Mouse (Mus musculus) adrenal gland, postnatal 4 days (tissue): ENCODE results near the gene Ptgdr. TPM values are rescaled to one million over a fixed set of nuclear protein-coding genes. Genes with fewer than 3 reads are reported as not detected.
"Not testable (repeated sequence)": the region's sequence is repeated elsewhere in the genome, so short reads cannot be mapped to it uniquely, and the experiment has no call there.

ENCODE experiments used
- DNase-seq, 2 experiments: peaks; one replicate each; pipeline ENCODE4 v3.0.0; 2021 to 2022; ENCODE audit warnings: low spot score in 2 of 2, mixed read lengths in 2 of 2
- long read RNA-seq, 2 experiments: library from polyadenylated mRNA; stranded (forward); transcript quantifications; one replicate each; pipeline ENCODE4 v2.0.0; 2021
- total RNA-seq, 2 experiments: library from RNA; stranded (reverse); gene quantifications; 2 replicates each; pipeline ENCODE4 v1.2.3; 2021

Gene Ptgdr
- under 1 TPM in 1 of 2 experiments, not detected in 1; 0.08 TPM for total RNA-seq
- long read RNA-seq, experiment 1: 0 reads
- long read RNA-seq, experiment 2: 0 reads

DNA sequence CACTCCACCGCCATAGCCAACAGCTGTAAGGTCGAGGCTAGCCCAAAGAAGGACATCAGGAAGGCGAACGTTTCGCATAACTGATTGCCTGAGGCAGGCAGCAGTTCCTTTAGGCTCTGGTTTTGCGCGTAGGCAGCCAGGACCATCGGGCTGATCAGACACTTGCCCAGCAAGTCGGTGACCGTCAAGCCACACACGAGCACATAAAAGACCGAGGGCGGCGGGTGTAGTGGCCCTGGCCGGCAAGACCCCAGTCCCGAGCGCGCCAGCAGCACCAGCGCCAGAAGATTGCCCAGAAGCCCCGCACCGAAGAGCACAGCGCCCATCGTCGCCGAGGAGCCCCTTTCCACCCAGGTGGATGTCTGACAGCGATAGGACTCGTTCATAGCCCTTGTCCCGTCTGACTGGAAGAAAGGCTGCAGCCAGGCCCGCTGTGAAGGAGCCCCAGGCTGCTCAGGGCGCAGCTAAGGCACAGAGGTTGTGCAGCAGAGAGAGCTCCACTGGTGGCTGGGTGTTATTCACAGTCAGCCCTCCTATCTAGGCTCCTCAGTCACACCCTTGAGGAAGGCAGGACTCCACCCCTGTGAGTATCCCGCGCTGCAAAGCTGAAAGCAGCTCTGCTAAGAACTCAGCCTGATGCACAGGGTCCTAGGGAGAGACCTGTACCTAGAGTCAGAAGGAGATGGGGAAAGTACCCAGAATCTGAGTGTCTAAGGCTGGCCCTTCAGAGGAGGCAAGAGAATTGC lies at the start of gene Ptgdr:
Gene Ptgdr (minus strand): TSS at position 508 of the 746 bp plus-strand sequence.
- DNase-seq: no peak

DNA sequence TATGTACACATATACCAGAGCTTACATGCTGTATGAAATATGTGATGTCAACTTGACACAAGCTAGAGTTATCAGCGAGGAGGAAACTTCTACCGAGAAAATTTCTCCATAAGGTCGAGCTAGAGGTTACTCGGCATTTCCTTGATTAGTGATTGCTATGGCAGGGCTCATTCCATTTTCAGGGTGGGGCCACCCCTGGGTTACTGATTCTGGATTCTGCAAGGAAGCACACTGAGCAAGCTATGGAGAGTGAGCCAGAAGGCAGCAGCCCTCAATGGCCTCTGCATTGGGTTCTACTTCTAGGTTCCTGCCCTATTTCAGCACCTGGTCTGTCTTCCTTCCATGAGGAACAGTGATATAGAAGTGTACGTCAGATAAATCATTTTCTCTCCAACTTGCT lies 48.6 kb upstream of the Ptgdr start:
- DNase-seq: no peak

DNA sequence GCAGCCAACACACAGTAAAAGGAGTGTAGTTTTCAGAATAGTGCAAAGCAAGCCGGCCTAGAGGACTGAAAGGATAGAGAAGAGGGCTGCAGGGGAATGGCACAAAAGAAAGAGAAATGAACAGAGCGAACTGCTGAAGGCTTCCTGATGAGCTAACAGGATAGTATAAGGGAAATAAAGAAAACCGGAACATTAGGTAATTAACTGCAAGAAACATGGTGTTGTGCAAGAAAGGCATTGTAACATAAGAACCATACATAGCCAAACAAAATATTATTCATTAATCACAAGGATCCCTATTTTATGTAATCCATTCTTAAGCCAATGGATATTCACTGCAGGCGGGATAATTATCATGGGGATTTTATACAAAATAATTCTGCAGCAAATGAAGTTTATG lies 45.0 kb upstream of the Ptgdr start:
- no peak for DNase-seq

DNA sequence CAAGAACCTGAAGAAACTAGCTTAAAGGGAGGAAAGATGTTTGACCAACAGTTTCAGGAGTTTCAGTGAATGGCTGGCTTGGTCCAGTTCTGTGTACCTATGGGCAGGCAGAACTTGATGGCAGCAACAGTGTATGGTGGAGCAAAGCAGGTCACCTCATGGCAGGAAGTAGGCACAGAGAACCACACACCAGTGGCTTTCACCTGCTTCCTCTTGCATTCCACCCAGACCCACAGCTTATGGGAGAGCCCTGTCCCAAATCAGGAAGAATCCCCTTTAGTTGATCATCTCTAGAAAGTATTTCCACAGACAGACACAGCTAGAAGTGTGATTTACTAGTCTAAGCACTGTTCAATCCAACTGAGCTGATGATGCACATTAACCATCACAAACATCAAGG lies 42.6 kb upstream of the Ptgdr start:
- DNase-seq: not testable (repeated sequence)

DNA sequence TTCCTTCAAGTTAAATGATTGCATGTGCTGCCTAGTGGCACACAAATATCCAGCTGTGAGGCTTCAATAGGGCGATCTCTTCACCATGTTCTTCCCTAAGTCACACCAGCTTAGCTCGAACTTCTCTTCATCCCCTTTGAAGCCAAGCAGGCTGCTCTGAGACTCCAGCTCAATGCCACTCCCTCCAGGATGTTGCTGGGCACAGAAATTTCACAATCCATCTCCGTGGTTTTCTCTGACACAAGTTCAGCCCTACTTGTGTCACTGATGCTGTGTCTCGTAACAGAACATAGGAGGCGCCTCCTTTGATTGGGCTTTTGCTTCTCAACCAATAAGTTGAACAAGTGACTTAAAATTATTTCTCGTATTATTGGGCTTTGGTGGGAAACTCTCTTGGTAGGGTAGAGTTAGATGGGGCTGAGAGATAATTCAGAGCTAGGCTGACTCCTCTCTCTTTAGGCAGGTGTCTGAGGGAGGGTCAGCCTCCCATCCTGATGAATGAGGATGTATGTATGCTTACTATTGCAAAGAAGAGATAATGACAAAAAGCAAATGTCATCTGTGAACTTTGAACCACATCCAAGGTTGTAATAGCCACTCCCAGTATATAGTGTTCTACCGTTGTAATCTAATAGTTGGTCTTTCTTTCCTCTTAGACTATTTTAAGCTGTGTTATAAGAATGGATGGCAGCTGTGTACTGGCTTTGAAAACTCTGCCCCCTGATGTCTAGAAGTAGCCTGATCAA lies 32.4 kb upstream of the Ptgdr start:
- no peak for DNase-seq

DNA sequence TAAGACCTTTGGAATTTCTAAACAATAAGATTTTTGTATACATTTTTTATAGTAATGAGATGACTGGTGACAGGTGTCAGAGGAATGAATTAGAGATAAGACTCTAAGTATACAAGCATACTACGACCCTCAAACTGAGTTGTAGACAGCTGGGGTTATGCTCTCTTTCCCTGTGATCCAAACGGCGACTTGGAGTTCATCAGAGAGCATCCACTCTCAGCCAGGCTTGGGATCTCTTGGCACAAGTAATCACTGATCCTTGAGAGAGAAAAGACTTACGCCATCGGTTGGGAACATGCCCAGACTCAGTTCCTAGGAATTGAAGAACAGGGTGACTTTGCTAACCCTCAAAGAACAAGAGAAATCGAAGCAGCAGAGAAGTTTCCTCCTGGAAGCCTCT lies 10.5 kb upstream of the Ptgdr start:
- DNase-seq: no peak

DNA sequence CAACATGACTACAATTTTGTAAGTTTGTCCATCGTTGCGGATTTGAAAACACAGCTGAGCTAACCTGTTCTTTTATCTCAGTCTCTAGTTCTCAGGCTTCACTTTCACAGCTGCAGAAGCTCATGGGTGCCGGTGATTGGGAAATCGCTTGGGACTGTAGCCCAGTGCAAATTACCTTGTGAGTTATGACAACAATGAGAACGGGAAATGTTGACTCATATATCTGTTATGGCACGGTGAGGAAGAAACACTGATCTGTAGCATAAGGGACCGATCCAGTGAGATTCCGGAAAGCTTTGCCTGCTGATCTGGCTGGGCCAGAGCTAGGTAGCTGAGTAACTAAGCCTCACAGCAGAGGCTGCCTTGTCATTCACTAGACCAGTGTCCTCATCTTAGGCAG lies 6.5 kb upstream of the Ptgdr start:
- no peak for DNase-seq

DNA sequence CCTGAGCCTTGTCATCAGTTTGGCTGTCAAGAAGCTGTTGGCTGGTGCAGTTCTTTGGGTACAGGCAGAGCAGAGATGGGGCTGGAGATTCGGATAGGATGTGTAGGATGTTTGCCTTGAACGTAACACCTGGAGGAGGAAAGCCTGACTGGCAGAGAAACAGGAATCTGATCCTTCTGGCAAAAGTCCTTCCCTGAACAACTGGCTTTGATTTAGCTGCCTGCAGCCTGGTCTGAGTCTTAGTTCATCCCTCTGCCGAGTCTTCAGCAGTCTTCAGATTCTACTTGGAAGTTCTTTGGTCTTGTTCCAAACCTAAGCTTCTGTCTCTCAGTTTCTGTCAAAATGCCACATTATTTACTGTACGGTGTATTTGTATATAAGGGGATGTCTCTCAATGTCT lies 3.9 kb upstream of the Ptgdr start:
- no peak for DNase-seq

DNA sequence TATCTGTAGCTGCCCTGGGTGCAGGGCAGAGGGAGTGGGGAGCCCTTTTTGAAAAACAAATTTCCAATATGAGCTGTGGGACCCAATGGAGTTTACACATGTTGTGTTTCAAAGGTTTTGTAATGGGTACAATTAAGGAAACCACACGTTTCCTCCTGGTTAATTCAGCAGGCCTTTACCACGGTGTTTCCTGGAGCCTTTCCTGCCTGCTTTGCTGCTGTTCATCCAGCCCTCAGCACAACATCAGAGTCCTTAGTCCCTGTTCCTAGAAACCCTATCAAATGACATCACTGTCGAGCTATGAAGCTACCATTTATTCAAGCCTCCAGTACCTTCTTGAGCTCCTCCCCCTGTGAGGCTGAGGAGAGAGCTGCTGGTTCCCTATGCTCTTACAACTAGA lies 2.0 kb upstream of the Ptgdr start:
- no peak for DNase-seq

DNA sequence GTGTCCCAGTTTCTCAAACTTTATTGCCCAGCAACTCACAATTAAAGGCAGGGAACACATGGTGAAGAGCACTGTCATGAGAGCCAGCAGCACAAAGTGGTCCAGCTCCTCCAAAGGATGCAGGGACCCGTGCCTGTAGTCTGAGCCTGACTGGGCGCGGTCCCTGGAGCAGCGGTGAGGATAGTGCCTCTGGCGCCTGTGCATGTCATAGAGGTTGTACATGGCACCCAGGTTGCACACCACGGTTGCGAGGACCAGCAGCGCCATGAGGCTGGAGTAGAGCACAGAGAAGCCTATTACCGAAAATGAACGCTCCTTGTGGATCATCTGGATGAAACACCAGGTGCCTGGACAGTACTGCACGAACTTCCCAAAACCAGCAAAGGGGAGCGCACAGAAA lies 803 bp downstream of the Ptgdr start:
- DNase-seq: no peak

DNA sequence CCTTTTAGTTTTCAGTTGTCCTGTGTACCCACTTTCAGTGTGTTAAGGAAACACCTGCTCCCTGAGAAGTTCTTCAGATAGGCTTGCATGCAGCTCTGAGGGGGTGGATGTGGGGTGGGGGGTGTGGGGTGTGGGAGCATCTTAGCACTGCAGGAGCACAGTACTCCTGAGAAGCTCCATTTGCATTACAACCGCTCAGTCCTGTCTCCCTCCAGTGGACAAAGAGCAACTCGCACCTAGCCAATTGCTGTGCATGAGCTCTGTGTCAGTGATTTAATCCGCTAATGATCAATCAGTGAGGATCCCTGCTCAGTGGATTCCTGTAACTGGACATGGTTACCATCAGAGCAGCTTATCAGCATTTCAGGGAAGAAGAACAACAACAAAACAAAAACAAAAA lies 8.5 kb downstream of the Ptgdr start:
- not testable (repeated sequence) for DNase-seq

DNA sequence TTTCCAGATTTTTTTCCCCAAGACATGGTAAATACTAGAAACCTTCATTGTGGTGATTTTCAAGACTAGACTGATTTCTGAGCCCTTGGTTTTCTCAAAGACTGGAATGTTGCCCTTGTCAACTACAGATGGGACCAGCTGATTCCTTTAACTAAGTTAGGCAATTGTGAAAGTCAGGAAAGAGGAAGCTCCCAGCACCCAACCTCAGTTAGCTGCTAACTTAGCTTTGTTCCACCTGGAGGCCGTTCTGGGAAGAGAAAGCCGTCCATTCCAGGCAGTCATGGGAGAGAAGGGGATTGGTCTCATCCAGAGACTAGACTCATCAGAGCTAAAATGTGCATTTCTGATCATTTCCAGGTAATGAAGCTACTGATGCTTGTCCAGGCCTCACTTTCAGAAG lies 11.4 kb downstream of the Ptgdr start:
- no peak for DNase-seq

DNA sequence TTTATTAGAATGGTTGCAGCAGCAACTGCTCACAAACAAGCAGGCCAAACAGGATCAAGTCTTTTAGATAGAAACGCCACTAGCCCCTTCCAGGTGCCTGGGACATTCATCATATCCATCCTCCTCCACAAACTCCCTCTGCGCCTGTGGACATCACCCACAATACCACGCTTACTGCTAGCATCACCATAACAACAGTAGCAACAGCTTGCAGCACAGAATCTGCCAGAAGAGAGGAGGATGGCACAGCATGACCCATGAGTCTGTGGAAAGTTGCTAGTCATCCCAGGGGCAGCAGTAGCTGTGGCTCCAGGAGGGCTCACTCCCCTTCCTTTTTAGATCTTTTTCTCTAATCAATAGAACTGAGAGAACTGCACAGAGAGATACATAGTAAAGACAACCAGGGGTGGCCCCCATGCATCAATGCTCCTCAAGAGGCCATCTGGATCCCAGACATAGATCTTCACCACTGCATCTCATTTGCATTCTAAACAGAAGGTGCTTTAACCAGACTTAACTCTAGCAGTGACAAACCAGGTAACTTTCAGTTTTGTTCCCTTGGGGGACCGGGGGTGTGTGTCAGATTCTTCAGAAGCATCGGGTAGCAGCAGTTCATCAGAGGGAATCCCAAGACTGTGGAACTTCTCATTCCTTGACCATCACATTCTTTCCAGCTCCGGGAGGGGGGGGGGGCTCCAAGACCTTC lies 12.5 kb downstream of the Ptgdr start:
- DNase-seq: no peak

DNA sequence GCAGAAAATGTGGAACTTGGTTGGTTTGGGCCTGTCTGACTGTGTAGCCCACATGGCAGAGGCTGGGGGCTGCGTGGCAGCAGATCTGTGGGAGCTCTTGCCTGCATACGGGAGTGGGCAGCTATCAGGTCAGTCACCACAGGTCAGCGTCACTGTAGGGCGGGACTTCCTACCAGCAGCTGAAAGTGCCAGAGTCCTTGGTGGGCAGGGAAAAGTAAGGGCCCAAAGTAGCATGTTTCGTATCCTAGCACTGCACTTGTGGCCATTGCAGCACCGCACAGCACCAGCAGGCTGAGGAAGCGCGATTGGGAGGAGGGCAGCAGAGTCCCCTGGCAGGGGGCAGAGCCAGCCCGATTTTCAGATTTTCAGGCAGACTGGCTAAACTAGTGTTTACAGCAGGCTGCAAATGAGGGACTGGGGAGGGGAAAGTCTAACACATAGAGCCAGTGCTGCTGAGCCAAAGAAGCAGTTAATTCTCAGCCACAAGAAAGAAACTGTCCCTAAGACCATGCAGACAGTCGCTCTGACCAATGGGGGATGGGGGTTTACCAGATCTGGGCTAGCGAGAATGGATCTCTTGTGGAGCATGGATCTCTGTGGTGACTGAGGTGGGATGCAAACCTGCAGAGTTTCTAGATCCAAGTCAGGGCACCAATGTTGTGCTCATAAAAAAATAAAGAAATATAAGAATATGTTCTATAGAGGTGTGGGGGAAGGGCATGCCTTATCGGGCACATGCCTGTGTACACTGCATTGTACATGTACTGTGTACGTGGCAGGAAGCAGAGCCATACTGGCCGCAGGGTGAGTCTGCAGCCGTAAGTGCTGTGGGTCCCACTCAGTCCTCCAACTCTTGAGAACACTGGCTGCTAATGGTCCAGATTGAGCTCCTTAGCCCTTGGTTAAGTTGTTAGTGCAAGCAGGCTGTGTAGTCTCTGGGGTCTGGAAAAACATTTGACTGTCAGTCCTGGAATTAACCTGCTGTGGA lies 15.1 kb downstream of the Ptgdr start:
- DNase-seq: no peak

DNA sequence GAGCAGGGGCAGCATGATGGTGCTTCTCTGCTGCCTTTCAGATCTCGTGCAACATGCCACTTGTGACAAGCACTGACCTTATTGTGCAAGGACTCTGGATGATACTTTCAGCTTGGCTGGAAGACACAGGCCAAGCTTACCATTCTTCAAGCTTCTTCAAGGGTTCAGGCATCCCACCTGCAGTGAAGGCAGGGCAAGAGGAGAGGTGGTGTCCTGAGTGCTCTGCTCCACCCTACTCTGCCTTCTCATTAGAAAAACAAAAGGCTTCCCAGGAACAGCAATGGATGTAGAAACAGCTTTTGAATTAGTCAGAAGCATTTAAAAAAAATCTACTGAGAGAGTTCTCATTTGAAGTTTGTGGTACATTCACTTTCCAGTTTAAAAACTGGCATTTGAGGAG lies 20.5 kb downstream of the Ptgdr start:
- no peak for DNase-seq

DNA sequence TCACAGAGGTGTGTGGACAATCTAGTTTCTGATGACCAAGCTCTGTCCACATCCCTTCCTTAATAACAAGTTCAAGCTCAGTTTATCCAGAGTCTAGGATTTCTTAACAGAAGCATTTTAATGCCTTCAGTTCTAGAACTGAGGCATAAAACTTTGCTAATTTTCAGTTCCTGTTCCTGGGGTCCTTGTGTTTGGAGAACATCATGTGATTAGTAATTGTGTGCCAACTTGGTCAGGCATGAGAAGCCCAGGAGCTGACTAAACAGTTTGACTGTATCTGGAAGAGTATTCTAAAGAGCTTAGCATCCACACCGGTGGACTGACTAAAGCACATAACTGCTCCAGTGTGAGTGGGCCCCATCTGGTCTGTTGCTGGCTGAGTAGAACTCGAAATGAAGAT lies 24.0 kb downstream of the Ptgdr start:
- DNase-seq: no peak

DNA sequence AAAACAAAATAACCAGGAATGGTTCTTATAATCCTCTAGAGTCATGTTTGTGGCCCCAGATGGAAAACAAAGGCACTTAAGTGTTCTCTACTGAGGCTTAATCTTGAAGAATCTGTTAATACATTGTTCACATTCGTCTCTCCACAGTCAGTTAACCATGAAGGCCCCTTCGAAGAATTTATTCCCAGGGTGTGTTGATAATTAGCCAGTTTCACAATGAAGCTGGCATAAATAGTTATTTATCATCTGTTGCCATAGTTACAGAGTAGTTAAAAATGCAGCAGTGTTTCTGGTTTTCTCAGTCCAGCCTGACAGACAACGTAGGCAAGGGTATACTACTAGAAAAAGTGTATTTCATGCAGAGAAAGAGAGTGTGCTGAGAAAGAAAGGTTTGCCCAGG lies 25.0 kb downstream of the Ptgdr start:
- not testable (repeated sequence) for DNase-seq

DNA sequence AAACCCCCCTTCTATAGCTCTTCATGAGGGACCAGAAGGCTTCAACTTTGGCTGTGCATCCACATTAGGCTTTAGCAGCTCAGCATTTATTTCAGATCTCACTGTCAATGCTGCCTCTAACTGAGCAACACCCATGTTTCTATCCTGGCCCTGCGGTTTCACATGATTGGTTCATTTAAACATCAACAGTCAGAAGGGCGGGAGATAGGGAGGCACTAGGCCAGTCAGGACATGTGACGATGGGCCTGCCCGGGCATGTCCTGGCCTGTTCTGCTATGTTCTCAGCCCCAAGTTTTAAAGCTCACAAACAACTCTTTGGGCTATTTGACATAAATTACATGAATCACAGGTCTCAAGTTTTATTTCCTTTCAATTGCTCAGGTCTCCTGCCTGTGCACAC lies 26.1 kb downstream of the Ptgdr start:
- not testable (repeated sequence) for DNase-seq

DNA sequence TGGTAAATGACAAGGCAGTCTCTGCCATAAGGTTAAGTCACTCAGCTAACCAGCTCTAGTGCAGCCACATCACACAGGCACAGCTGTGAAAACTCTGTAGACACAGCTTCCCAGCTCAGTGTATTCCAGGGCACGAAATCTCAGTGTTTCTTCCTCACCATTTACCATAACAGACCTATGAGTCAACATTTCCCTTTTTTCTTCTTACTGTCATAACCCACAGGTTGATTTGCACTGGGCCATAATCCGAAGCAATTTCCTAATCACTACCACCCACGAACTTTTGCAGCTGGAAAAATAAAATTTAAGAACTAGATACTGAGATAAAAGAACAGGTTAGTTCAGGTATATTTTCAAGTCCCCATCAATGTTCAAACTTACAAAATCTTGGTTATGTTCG lies 31.4 kb downstream of the Ptgdr start:
- DNase-seq: no peak

DNA sequence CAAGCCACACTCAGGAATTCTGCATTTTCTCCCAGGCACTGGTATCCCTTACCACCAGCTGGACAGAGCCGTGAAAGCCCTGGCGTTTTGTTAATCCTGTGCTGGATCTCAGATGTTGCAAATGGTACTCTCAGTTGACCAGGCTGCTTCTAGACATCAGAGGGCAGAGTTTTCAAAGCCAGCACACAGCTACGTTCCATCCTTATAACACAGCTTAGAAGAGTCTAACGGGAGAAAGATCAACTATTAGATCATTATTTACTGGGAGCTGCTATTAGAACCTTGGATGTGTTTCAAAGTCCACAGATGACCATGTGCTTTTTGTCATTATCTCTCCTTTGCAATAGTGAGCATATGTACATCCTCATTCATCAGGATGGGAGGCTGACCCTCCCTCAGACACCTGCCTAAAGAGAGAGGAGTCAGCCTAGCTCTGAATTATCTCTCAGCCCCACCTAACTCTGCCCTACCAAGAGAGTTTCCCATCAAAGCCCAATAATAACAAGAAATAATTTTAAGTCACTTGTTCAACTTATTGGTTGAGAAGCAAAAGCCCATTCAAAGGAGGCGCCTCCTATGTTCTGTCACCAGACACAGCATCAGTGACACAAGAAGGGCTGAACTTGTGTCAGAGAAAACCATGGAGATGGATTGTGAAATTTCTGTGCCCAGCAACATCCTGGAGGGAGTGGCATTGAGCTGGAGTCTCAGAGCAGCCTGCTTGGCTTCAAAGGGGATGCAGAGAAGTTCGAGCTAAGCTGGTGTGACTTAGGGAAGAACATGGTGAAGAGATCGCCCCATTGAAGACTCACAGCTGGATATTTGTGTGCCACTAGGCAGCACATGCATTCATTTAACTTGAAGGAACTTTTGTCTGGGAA lies 37.8 kb downstream of the Ptgdr start:
- DNase-seq: no peak
